ENCODE assay signal across 8 mouse cellular contexts in the genomic region with DNA sequence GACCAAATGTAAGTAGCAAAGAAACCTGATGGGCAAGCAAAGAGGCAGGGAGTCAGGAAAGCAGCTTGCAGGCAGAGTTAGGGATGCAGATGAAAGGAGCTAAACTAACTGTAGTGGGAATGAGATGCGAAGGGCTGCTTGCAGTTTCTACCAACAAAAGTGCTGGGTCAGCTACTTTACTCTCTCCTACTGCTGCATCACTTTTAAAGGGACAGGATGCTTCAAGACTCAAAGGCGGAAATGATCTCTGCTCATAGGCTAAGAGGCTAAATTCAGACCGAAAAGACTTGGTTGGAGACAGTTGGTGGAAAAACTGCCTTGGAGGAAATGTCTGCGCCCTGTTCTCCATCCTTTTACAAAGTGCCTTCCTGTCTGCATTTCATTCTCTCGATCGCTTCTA. TPM values are rescaled to one million over a fixed set of nuclear protein-coding genes. Genes with fewer than 3 reads are reported as not detected.
A peak's percentile ranks its signal among the peaks of the same experiment; 100 is the strongest.
DNase-seq lines count a peak whose midpoint lies in the region; ATAC-seq and TF ChIP-seq lines count a peak whose summit lies in the region.

No protein-coding gene starts in this region.

- no peaks in the 10 kb centered on the region for H3K36me3 ChIP-seq in kidney, postnatal 0 days (ENCODE audit: insufficient read depth, low read length)
- no peaks in the 10 kb centered on the region for H3K36me3 ChIP-seq in embryonic facial prominence, embryonic 14.5 days (ENCODE audit: control insufficient read depth, insufficient read depth, low read length)
- no peaks in the 10 kb centered on the region for H3K36me3 ChIP-seq in intestine, embryonic 16.5 days (ENCODE audit: control insufficient read depth, insufficient read depth, low read length)
- no peaks in the 10 kb centered on the region for H3K36me3 ChIP-seq in neural tube, embryonic 14.5 days (ENCODE audit: control insufficient read depth, insufficient read depth, low read length)

- 5% methylated on average over 6 of the region's 6 CpGs for WGBS in kidney, postnatal 0 days
- 8% methylated on average over 6 of the region's 6 CpGs for WGBS in embryonic facial prominence, embryonic 14.5 days
- 5% methylated on average over 6 of the region's 6 CpGs for WGBS in intestine, embryonic 16.5 days
- WGBS in neural tube, embryonic 14.5 days, result 2% methylated on average over 6 of the region's 6 CpGs

- H3K9me3 ChIP-seq in kidney, postnatal 0 days (replicated peaks; ENCODE audit: low read length), result no peaks in the 10 kb centered on the region
- no peaks in the 10 kb centered on the region for H3K9me3 ChIP-seq in embryonic facial prominence, embryonic 14.5 days (ENCODE audit: control insufficient read depth, low read length)
- no peaks in the 10 kb centered on the region for H3K9me3 ChIP-seq in intestine, embryonic 16.5 days (ENCODE audit: control insufficient read depth, low read length)
- no peaks in the 10 kb centered on the region for H3K9me3 ChIP-seq in neural tube, embryonic 14.5 days (ENCODE audit: control insufficient read depth, low read length)

- peak overlapping the region; percentile 87 for H3K4me2 ChIP-seq in kidney, postnatal 0 days (ENCODE audit: low read length)
- H3K4me2 ChIP-seq in embryonic facial prominence, embryonic 14.5 days (ENCODE audit: low read depth, low read length), result peak overlapping the region; percentile 94
- H3K4me2 ChIP-seq in intestine, embryonic 16.5 days (ENCODE audit: low read depth, low read length), result peak overlapping the region; percentile 87
- H3K4me2 ChIP-seq in neural tube, embryonic 14.5 days (ENCODE audit: low read depth, low read length), result peak overlapping the region; percentile 91

- TF ChIP-seq CTCF in kidney, postnatal 0 days (IDR thresholded peaks at IDR 0.05; ENCODE audit: low read depth), result no peak

- peak overlapping the region; percentile 63 for H3K4me3 ChIP-seq in kidney, postnatal 0 days (replicated peaks; ENCODE audit: low read depth, low read length)
- H3K4me3 ChIP-seq in embryonic facial prominence, embryonic 14.5 days (ENCODE audit: low read depth, low read length), result peak overlapping the region; percentile 60
- H3K4me3 ChIP-seq in intestine, embryonic 16.5 days (ENCODE audit: low read length), result peak overlapping the region; percentile 76
- peak overlapping the region; percentile 63 for H3K4me3 ChIP-seq in neural tube, embryonic 14.5 days (ENCODE audit: low read depth, low read length)

- H3K9ac ChIP-seq in kidney, postnatal 0 days (ENCODE audit: low read depth, low read length), result no peak overlapping the region
- 0 out of 2 replicates have a peak overlapping the region, but pooled peaks have one; percentile 69 for H3K9ac ChIP-seq in embryonic facial prominence, embryonic 14.5 days (ENCODE audit: low read depth, low read length)
- peak overlapping the region; percentile 88; the same call in 1 of the 2 replicates for H3K9ac ChIP-seq in intestine, embryonic 16.5 days (ENCODE audit: low read depth, low read length)
- no peak overlapping the region; the same call in 1 of the 2 replicates for H3K9ac ChIP-seq in neural tube, embryonic 14.5 days (replicated peaks; ENCODE audit: low read depth, low read length)

- ATAC-seq in kidney, postnatal 0 days (replicated peaks; ENCODE audit: low FRiP score, low read depth), result no peak
- ATAC-seq in embryonic facial prominence, embryonic 14.5 days (ENCODE audit: low read depth), result no peak
- no peak for ATAC-seq in intestine, embryonic 16.5 days
- no peak for ATAC-seq in neural tube, embryonic 14.5 days (ENCODE audit: low read depth)

- no peak overlapping the region for H3K27ac ChIP-seq in kidney, postnatal 0 days
- no peak overlapping the region for H3K27ac ChIP-seq in embryonic facial prominence, embryonic 14.5 days (replicated peaks; ENCODE audit: low read depth, low read length)
- H3K27ac ChIP-seq in intestine, embryonic 16.5 days (ENCODE audit: low read length), result peak overlapping the region; percentile 97
- H3K27ac ChIP-seq in neural tube, embryonic 14.5 days (ENCODE audit: low read depth, low read length), result no peak overlapping the region

- DNase-seq in kidney, postnatal 0 days (ENCODE audit: low spot score), result peak; percentile 58
- DNase-seq in kidney, adult 8-10 months, result no peak
- DNase-seq in embryonic facial prominence, embryonic 14.5 days (ENCODE audit: low spot score), result peak; percentile 15
- DNase-seq in spleen, adult 12 weeks (ENCODE audit: low spot score), result no peak
- no peak for DNase-seq in adipocyte (ENCODE audit: low spot score)
- no peak for DNase-seq in c-Kit-positive CD71-positive TER-119-positive erythroid progenitor cells, embryonic 14.5 days (ENCODE audit: low spot score)

- H3K4me1 ChIP-seq in kidney, postnatal 0 days (replicated peaks; ENCODE audit: insufficient read depth, low read length), result 0 out of 2 replicates have a peak, but pooled peaks cover 10% of the 10 kb centered on the region
- H3K4me1 ChIP-seq in embryonic facial prominence, embryonic 14.5 days (ENCODE audit: control insufficient read depth, insufficient read depth, low read length), result peaks cover 8% of the 10 kb centered on the region
- peaks cover 5% of the 10 kb centered on the region; the same call in 1 of the 2 replicates for H3K4me1 ChIP-seq in intestine, embryonic 16.5 days (ENCODE audit: control insufficient read depth, insufficient read depth, low read length)
- peaks cover 12% of the 10 kb centered on the region for H3K4me1 ChIP-seq in neural tube, embryonic 14.5 days (ENCODE audit: control insufficient read depth, insufficient read depth, low read length)

- 0 out of 2 replicates have a peak, but pooled peaks cover under 1% of the 10 kb centered on the region for H3K27me3 ChIP-seq in kidney, postnatal 0 days (ENCODE audit: insufficient read depth, low read length)
- H3K27me3 ChIP-seq in embryonic facial prominence, embryonic 14.5 days (replicated peaks; ENCODE audit: control insufficient read depth, insufficient read depth, low read length), result peaks cover 52% of the 10 kb centered on the region
- peaks cover 8% of the 10 kb centered on the region; the same call in 1 of the 2 replicates for H3K27me3 ChIP-seq in intestine, embryonic 16.5 days (replicated peaks; ENCODE audit: control insufficient read depth, insufficient read depth, low read length)
- peaks cover 7% of the 10 kb centered on the region for H3K27me3 ChIP-seq in neural tube, embryonic 14.5 days (ENCODE audit: control insufficient read depth, insufficient read depth, low read length)

RNA-seq across cellular contexts. Expression of a gene that starts 0.4 kb away (rescaled TPM):
- 15.3 and 16.3 TPM in 2 replicates for polyA plus RNA-seq in kidney, postnatal 0 days (2015; fragmentation: Nextera tagmentation; extraction: Ambion mirVana)
- polyA plus RNA-seq in embryonic facial prominence, embryonic 14.5 days (2014; fragmentation: Nextera tagmentation; extraction: Ambion mirVana), result 7.8 and 10.6 TPM in 2 replicates
- polyA plus RNA-seq in intestine, embryonic 16.5 days (2015; fragmentation: Nextera tagmentation; extraction: Ambion mirVana), result 14.9 and 16.1 TPM in 2 replicates
- polyA plus RNA-seq in neural tube, embryonic 14.5 days (2014; fragmentation: Nextera tagmentation; extraction: Ambion mirVana), result 18.8 and 23.2 TPM in 2 replicates

Comparison
In these comparisons a context has a peak if more than half of its experiments do, and no peak if none do; other contexts are left out.
1. DNase-seq: peak in kidney, postnatal 0 days (single experiment) and embryonic facial prominence, embryonic 14.5 days (single experiment); none in kidney, adult 8-10 months (0 of 2), spleen, adult 12 weeks (single experiment), adipocyte (single experiment) and c-Kit-positive CD71-positive TER-119-positive erythroid progenitor cells, embryonic 14.5 days (single experiment).
2. H3K9ac ChIP-seq: peak in embryonic facial prominence, embryonic 14.5 days (single experiment) and intestine, embryonic 16.5 days (single experiment); none in kidney, postnatal 0 days (single experiment) and neural tube, embryonic 14.5 days (single experiment).
3. Peak in every context shown above with its lines, with median percentiles within 50 percentile points of each other: H3K4me2 ChIP-seq and H3K4me3 ChIP-seq.